Mouse (Mus musculus) liver, postnatal 0 days (tissue): ENCODE results near the gene Ano10.

Experiments used
- CTCF ChIP-seq: sonication (generic); IDR thresholded peaks from 2 replicates; pipeline ENCODE4 v1.5.1; 2016; ENCODE audit warnings: antibody characterized with exemption, low read depth
- EP300 ChIP-seq: IDR thresholded peaks from 2 replicates; pipeline ENCODE4 v1.6.1; 2016; ENCODE audit warnings: antibody characterized with exemption, low read depth, mild to moderate bottlenecking

DNA sequence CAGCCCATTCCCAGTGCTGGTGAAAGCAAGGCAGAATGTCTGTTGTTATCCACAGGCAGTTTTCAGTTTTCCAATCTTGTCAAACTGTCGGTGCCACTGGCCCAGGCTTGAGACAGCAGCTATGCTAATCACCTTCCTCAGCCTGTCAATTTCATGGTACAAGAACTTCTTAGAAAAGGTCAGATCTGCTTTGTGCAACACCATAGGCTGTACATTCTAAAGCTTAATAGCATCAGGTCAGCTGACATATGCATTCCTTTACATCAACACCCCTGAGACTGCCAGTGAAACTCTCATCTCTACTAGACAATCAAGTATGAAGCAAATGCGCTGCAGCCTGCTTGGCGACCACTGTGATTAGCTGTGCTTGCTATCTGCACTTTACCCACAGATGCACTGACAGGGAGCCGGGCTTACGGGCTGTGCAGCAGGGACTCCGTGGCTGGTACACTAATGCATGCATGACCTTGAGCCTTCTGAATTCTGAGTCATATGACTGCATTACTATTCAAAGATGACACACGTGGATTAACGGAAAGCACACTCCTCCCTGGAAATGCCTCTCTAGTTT lies 53.5 kb downstream of the Ano10 start:
- TF ChIP-seq EP300, result no peak
- no peak for TF ChIP-seq CTCF
